Mouse (Mus musculus): Measurements from ENCODE around the gene Tmod2.

DNA sequence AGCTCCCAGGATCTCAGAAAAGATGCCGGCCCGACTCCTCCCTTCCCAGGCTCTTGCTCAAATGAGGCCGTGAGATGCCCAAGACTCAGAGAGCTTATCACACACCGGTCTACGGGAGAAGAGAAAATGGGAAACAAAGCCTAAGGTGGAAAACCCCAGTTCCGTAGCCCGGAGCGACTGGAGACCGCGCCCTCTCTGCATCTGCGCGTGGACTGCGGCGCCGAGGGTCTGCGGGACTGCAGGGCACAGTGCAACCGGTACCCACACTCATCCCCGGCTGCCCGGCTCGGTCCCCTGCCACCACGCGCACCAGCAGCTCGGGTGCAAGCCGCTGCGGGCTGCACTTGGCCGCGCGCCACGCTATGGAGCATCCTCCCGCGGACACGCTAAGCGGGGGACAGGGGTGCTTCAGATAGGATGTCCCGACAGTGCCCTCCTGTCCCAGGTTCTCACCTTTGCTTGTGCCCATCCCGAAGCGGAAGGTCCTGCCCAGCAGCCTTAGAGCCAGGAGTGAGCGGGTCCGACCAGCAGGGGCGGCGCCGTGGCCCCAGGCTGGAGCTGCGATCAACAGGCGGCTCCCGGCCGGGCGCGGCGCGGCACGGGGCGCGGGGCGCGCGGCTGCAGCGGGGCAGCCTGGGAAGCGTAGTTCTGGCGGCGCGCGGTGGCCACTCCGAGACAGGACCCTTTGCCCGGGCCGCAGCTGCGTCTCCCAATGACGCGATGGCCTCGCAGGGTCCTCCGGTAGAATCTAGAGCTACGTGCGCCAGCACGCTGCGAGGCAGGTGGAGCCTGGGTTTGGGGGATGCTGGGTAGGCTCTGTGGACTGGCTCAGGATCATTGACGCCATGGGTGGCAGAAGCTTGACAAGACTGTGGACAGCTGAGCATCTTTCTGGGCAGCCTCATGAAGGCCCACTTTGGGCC is at the start of gene Tmod2:
- TF ChIP-seq CTCF (IDR thresholded peaks at IDR 0.05; ENCODE audit: insufficient read depth, low read length) (no peak), POLR2A (IDR thresholded peaks at IDR 0.05; ENCODE audit: borderline replicate concordance, extremely low read depth, low read depth, low read length) (peak; percentile 52; the same call in 1 of the 2 replicates)

Measured in lung, adult 2 months (tissue).